Mouse (Mus musculus) retina, postnatal 1 day (tissue): ENCODE measurements around the gene Gstz1.
"Not testable (repeated sequence)": the region's sequence is repeated elsewhere in the genome, so short reads cannot be mapped to it uniquely, and the experiment has no call there.

Experiments used
- DNase-seq: peaks from one replicate; pipeline ENCODE4 v3.0.0-alpha.2; 2012

Gstz1 gene

DNA sequence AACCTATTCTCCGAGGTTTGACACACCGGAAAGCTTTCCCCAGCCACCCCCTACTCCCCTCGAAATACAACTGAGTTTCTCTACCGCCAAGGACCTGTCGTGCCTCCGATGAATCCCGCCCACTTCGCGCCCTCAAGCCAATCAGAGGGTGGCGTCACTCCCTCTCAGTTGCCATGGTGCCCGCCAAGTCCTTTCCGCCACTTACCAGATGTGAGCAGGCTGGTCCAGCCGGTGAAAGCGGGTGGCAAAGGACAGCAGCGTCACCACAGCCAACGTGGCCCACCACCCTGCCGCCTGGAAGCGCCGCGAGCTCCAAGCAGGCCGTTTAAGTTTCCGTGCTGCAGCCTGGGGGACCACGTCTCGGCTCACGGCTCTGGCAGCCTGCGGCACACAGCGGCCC lies at the start of gene Gstz1:
Gene Gstz1 (plus strand): TSS at position 200 of the 400 bp plus-strand sequence.
- peak; percentile 96 for DNase-seq

DNA sequence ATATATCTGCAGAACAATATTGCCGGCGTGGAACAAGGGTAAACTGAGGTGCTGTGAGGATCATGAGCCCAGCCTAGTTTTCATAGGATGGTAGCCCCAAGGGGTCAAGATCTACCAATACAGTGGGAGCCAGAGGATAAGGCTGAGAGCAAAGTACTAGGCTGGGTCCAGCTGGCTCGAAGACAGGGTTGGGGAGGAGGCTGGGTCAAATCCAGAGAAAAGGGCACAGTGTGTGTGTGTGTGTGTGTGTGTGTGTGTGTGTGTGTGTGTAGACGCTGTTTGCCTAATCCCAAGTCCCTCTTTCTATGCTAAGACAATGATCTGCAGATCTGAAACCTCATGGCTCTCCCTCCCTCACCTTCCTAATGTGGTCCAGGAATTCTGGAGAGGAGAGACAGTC lies 46.6 kb upstream of the Gstz1 start:
- no peak for DNase-seq

DNA sequence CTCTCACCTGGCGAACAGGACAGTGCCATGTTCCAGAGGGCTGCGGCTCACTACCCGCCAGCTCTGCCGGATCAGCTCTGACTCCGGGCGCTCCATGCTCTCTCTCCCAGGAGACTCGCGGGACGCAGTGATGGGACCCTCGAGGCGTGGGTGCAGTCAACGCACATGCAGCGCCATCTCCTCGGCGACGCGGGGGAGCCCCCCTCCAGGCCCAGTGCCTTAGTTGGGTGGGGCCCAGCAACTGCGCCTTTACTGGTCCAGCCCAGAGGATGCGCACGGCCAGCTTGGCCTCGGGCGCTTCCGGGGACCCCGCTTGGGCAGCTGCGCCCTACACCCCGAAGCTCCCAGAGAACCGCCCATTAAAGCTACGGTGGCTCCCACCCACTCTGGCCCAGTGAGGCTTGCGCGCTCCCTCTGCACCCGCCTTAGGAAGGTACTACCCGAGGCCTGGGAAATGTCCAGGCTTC lies 44.8 kb upstream of the Gstz1 start, which contains the start of gene Ngb:
Gene Ngb (minus strand): TSS at position 375 of the 467 bp plus-strand sequence.
- peak; percentile 50 for DNase-seq

DNA sequence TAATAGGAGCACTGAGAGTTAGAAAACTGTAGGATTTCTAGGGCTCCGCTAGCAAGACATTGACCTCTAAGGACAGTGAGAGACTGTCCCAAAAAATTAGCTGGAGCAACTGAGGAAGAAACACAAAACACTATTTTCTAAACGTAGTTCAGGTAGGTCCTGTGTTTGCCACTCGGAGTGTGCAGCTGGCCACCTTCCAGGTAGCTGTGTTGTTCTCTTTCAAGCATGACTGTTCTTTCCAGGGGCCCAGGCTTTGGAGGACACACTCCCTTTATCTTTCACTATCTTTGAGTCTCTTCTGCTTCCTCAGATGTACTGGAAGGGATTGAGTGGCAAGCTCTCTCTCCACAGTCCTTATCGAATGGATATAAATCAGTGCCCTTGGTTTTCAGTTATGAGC lies 43.5 kb upstream of the Gstz1 start:
- DNase-seq: no peak

DNA sequence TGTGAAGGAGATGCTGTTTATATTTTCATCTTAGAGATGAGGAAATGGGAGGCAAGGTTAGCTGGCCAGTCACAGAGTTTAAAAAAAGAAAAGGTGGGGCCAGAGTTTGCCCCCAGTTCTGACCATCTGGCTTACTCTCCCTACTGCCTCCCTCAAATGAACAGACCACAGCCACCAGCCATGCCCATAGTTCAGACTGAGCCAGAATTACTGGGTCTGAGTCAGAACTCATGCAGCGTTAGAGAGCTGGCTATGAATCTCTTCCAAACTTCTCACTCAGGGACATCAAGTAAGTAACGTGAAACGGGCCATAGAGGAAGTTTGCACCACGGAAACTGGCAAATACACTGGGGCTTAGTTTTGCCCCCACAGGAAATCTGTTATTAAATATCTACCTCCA lies 42.2 kb upstream of the Gstz1 start:
- DNase-seq: no peak

DNA sequence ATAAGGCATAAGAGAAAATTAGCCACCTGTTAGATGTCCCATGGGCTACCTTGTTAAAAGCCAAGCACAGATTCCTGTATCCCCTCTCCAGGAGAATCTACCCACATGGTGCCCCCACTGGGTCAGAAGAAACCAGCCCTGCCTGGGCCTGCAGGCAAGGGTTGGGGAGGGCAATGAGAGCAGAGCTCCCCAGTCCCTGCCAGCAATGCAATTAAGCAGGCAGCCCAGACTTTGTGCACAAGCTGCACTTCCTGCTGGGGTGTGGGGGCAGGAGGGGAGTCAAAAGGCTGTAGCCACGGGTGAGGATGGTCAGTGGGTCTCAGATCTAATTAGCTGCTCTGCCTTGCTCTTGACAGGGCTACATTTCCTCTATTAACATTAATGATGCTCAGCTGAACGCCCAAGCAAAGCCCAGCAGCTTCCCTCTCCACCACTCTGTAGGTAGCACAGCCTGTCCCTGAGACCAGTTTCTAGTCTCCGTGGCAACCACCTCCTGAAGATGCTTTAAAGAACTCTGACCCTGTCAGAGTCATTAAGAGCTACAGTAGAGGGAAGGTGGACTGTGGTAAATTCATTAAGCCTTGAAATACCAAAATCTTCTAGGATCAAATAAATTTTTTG lies 39.5 kb upstream of the Gstz1 start:
- no peak for DNase-seq

DNA sequence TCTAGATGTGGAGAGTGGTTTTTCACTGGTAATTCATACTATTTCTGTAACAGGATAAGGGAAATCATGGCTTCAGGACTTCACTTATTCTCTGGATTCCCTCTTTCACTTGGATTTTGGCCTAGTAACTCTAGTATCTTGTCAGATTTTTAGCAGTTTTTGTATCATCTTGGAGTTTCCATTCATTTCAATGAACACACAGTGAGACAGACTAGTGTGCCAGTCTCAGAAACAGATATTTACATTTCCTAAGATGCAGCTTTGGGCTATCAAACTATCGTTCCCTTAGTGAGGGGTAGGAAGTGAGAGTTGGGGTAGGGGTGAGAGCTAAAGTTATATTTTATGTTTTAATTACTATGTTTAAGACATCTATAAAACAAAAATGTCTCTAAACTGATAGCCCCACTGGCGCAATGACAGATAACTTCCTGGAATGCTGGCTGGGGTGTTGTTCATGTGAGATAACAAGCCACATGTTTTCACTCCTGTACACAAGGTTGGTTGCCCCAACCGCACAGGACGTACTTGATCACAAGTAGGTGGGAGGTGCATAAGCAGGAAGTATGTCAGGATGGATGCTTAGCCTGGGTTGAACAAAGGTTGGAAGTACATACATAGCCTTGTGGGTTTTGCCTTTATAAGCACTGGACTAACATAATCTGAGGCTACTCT lies 24.9 kb upstream of the Gstz1 start:
- no peak for DNase-seq

DNA sequence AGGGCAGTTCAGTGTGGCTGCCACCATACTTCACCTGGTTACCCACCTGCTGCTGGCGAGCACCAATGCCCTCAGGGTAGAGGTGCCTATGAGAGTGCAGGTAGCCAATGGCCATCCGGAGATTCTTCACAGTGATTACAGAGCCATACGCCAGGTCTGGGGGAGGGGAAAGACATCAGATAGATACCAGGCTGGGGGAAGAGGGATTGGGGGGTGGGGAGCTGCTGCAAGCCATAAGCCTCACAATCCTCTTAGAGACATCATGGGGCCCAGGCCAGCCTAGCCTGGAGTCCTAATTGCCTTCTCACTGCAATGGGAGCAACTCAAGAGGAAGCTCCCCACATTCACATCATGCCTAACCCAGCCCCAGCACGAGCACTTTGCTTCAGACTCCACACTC lies 19.7 kb upstream of the Gstz1 start:
- DNase-seq: peak; percentile 84

DNA sequence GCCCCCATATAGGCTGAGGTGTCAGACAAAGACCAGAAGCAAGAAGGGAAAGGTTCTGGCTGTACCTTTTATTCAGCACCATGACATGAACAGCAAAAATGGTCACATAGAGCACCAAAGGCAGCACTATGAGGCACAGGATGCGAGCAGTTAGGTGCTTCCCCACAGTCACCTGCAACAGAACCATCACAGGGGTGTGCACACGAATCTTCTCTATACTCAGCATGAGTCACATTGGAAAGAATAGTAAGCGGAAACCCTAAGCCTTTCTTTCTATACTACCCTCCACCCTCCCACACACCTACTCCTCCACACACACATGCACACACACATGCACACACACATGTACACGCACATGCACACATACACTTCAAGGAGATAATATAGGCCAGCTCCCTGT lies 16.7 kb upstream of the Gstz1 start:
- no peak for DNase-seq

DNA sequence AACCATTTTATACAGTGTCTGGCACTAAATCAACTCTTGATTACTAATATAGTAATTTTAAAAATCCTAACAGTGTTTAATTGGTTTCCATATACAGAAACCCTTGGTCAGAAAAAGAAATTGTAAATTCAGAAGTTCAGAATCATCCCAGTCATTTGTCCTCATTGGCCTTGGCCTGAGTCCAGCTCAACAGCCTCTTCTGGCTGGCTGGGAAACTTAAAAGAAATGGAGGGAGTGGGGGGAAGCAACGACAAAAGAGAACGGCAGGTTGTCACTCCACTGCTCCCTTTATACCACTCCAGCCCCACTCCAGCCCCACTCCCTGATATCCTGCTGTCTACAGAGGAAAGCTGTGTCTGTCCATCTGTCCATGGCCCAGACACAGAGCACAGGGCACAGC lies 15.8 kb upstream of the Gstz1 start:
- no peak for DNase-seq

DNA sequence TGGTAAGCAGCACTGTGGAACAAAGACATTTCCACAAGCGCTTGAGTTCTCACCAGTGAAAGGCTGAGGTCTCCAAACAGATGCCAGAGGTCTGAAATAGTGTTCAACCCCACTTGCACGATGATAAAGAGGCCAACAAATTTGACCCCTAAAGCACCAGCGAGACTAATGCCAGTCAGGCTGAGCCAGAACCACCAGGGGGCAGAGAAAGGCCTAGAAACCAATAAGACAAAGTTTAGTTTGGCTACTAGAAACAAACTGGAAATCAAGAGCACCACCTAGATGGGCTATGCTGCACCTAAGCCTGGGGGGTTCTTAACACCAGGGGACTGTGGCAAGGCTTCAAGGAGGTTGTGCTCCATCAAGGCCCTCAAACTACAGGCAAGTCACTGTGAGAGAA lies 15.3 kb upstream of the Gstz1 start:
- peak; percentile 72 for DNase-seq

DNA sequence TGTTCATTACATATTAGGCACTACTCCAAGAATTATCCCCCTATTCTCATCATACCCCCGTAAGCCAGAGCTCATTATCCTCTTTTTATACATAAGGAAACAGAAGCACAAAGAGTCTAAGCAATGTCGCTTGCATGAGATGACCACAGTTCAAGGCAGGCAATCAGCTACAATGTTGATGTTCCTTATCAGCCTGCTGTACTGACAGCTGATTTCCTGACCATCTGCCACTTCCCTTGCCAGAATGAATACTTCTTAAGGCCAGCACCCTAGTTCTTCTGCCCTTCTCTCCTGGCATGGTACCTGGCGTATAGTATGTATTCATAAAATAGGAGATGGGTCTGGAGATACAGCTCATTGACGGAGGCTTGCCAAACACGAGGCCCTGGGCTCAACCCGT lies 14.8 kb upstream of the Gstz1 start:
- DNase-seq: no peak

DNA sequence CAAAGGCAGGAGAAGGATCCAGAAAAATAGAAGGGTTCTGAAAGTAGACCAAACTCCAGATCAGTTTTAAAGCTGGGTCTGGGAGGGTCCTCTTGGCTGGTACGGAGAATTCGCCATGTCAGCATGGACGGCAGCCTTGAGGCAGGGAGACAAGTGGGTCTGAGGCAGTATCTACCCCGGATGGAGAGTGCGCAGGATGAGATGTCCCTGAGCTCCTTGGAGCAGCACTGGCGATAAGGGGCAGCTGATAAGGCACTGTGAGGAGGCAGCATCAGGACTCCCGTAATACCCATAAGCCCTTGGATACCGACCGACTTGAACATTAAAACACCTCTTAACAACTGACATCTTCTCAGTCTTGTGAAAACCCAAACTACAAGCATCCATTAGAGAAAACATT lies 14.2 kb upstream of the Gstz1 start:
- DNase-seq: no peak

DNA sequence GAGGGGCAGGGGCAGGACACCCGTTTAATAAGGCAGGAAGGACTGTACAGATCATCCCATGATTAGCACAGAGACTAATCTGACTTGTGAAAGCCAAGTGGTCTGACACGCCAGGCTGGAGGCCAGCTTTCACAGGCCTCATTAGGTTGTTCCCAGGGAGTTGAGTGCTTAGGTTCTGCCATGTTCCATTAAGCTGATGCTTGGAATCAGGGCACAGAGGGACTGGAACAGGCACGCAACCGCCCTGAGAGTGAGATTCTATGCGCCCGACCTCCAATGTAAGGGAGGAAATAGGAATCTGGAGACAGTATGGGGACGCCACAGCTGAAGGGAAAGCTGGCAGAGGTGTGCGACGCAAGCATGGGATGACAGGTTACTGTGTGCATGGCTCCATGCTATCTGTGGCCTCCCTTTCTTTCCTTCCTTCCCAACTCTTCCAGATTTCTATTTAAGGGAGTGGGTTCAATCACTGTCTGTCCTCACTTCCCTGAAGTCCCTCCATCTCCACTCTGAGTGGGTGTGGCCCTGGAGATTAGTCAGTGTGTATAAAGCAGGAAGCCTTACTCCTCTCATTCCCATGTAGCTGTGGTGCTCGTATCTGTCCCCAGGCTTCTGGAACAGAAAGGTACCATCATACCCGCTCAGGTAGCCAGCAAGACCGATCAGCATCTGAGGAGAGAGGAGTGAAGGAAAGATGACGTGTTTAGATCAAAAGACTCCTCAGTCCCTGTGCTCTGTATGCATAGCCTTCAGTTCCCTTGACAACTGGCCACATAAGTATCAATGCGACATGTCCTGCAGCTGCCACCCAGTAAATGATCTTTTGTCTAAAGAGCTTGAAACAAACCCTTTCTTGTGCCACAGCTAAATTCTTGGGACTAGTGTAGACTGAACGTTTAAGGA lies 9.3 kb upstream of the Gstz1 start:
- peak; percentile 95 for DNase-seq

DNA sequence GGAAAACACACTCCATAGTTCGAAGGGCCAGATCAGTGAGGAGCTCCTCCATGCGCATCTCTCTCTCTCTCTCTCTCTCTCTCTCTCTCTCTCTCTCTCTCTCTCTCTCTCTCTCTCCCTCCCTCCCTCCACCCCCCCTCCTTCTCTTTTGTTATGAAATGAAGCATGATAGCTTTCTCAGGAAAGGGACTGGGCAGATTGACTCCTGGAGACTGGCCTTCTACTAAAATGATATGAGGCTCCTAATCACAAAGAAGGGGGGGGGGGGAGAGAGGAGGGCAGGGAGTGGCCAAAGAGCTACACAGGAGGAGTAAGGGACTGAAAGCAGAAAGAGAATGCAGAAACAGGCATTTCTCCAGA lies 8.6 kb upstream of the Gstz1 start:
- DNase-seq: peak; percentile 85

DNA sequence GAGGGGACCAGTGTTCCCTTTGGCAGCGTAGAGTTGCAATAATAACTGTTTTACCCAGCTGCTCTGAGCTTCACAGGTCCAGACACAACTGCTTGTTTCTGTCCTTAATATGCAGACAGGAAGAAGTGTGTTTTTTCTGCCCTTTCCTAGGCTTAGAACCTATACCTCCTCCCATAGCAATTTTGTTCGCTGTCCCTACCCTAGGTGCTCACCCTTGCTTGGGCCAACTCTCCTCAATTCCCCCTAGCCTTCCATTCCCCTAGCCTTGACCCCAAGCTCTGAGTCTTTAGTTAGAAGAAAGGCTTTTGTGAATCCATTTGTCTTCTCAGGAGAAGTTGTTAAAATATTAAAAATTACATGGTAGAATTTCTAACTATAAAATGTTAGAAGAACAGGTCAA lies 8.2 kb upstream of the Gstz1 start:
- no peak for DNase-seq

DNA sequence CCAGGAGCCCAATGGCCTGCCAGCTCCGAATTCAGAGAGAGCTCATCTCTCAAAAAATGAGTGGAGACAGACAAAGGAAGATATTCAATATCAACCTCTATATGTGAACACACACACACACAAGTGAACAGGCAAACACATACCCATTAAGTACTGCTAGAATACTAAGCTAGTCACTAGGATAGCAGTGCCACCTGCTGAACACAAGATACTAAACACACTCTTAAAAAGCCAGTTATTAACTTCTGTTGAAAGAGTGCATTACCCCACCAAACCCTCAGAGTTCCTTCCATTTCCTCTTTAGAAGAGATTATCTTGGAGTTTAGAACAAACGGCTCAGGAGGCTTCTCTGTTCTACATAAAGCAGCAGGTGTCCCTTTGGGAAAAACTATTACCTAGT lies 4.8 kb upstream of the Gstz1 start:
- no peak for DNase-seq

DNA sequence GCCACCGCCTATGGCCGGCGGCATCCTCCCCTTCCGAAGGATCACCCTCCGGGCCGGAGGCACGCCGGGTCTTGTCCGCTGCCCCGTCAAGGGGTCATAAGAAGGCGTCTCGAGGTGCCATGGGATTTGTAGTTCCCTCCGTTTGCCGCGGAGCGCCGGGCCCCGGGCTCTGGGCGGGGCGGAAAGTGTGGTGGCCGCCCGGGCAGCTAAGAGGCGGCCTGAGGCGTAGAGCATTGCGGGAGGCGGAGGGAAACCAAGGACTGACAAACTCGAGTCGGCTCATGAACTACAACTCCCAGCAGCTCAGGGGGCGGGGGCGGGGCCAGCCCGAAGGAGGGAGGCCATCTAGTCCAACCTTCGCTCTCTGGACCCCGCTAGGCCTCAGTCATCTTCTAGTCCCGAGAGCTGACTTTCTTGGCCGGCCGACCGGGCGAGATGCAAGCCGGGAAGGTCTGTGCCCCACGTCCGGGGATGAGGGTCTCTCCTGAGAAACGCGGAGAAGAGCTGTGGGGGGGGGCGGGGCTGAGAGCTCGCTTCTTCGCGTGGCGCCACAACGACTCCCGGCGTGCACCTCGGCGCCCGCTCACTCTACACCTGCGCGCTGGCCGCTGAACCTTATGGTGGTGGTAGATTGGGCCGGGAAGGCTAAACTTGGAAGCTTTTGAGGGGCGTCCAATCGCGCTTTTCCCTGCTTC lies 577 bp downstream of the Gstz1 start, which contains the start of gene Pomt2:
Gene Pomt2 (minus strand): TSS at position 574 of the 695 bp plus-strand sequence.
- peak; percentile 98 for DNase-seq

DNA sequence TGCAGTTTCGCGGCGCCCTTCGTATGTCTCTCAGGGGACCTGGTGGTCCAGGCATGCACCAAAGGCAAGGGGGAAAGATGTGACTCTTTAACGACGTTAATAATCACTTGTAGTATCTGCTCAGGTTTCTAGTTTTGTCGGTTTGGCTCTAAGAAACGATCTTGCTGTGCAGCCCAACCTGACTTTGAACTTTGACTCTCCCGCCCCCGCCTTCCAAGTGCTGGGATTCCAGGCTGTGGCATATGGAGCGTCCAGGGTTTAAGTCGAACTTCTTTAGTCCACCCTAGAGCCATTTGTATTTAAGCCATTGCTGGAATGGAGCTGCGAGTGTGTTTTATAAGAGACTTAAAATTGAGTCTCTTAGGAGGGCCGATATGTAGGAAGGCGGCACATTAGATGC lies 1.2 kb downstream of the Gstz1 start:
- no peak for DNase-seq

DNA sequence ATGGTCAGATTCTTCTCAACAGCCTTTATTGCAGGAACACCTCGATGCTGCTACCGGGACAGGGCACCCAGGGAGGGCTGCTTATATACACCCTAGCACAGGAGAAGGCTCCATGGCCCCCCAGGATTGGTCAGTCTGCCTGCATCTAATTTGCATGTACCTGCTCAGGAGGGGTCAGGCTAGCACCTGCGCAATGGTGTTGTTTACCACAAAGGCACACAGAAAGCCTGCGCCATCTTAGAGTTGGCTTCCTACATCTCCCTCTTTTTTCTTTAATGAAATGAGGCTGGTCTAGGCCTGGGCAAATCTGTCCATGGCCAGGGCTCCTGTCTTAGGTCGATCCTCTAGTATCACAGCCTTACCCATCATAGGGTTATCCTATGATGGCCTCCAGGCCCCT lies 2.5 kb downstream of the Gstz1 start:
- DNase-seq: no peak

DNA sequence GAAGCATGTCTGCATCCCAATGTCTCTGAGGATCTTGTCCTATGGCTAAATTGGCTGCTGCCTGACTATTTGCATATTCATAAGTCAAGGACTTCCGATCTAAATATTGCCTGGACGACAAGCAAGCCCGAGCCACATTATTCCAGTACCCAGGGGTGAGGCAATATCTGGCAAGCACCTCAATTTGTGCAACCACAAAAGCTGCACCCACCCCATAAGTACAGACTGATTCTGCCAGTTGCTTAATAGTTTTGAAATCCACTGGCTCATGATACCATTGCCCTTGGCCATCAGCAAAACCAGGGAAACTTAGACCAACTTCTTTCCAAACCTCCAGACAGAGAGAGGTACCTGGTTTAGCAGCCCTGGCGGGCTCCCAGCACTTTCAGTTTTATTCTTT lies 7.5 kb downstream of the Gstz1 start:
- not testable (repeated sequence) for DNase-seq

DNA sequence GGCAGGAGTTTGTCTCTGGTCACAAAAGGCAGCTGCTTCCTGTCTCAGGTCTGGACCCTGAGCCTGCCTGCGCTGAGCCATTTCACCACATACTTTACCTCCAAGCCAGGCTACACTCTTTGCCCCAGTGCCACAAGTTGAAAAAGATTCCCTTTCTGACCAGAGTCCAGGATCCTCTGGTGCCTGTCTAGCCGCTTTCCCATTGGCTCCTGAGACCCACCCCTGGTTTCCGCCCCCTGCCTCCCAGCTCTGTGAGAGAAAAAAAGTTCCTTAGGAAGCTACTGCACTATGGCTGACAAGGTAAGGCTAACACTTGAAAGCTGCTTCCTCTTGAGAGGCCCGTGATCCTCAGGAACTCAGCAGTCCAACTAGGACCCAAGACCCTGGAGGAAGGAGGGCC lies 10.4 kb downstream of the Gstz1 start:
- no peak for DNase-seq

DNA sequence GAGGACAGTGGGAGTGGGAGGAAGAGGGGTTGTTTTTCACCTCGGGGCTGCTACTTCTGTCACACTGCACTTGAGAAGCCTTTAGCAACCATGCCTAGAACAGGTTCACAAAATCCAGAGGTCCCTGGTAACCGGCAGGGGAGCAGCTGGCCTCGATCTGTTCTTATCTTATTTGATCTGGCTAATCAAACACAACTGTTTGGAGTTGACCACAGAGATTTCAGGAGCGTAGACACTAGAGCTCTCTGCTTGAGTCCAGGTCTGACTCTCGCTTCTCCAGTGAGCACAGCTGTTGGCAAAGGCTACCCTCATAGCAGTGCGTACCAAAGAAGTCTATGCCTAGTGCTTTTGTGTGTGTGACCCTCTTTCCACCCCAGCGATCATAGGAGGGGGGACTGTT lies 11.1 kb downstream of the Gstz1 start:
- DNase-seq: no peak
